Mouse (Mus musculus): ENCODE data around the gene Tmem63c. TPM values are rescaled to one million over a fixed set of nuclear protein-coding genes. Genes with fewer than 3 reads are reported as not detected.

Tmem63c gene
- polyA plus RNA-seq, 1 experiment from 2014 or later: not detected

- ChIA-PET CTCF (no interaction called here), POLR2A (no interaction called here)
- H3K27me3 ChIP-seq: peaks cover 64% of the 10 kb centered on the region
- TF ChIP-seq CTCF (IDR thresholded peaks at IDR 0.05): no peak
- ATAC-seq (no peak), DNase-seq (ENCODE audit: low read depth, low spot score) (no peak)
- in situ Hi-C loops (cut with MboI; ENCODE audit: low pct_unique_long_range_greater_than_20kb): no loop called here
Measured at GRCm38 (mm10) chr12:86986562-86986961, 34.6 kb upstream of the Tmem63c start.

- DNase-seq (ENCODE audit: low read depth, low spot score) (no peak), ATAC-seq (no peak)
- in situ Hi-C loops (cut with MboI; ENCODE audit: low pct_unique_long_range_greater_than_20kb): no loop called here
- peaks cover 69% of the 10 kb centered on the region for H3K27me3 ChIP-seq
- POLR2A ChIA-PET: no interaction called here
- TF ChIP-seq CTCF (IDR thresholded peaks at IDR 0.05): no peak
- CTCF ChIA-PET: no interaction called here
Measured at GRCm38 (mm10) chr12:86988227-86988626, 32.9 kb upstream of the Tmem63c start.

GRCm38 (mm10) chr12:86989378-86989777, 31.8 kb upstream of the Tmem63c start:
- peaks cover 66% of the 10 kb centered on the region for H3K27me3 ChIP-seq

GRCm38 (mm10) chr12:86989890-86990754, 31.0 kb upstream of the Tmem63c start, which contains the start of gene Zdhhc22:
TSS of gene Zdhhc22 (minus strand) at chr12:86990430.
- TF ChIP-seq CTCF (IDR thresholded peaks at IDR 0.05): no peak
- peaks cover 63% of the 10 kb centered on the region for H3K27me3 ChIP-seq
- in situ Hi-C loops (cut with MboI; ENCODE audit: low pct_unique_long_range_greater_than_20kb): no loop called here
- DNase-seq (ENCODE audit: low read depth, low spot score) (no peak), ATAC-seq (peak; percentile 31)
- ChIA-PET POLR2A (no interaction called here), CTCF (interaction anchor here (1.2 kb wide), 1 partner anchor 12 kb away, joined by 3 read pairs; no protein-coding TSS in a partner anchor)

More at GRCm38 (mm10) chr12:86989378-86989777, 31.8 kb upstream of the Tmem63c start:
- POLR2A ChIA-PET: no interaction called here
- TF ChIP-seq CTCF (IDR thresholded peaks at IDR 0.05): no peak
- ATAC-seq (no peak), DNase-seq (ENCODE audit: low read depth, low spot score) (no peak)
- in situ Hi-C loops (cut with MboI; ENCODE audit: low pct_unique_long_range_greater_than_20kb): no loop called here
- CTCF ChIA-PET: interaction anchor here (1.2 kb wide), 1 partner anchor 11 kb away, joined by 3 read pairs; no protein-coding TSS in a partner anchor

GRCm38 (mm10) chr12:86990755-86991110, 30.4 kb upstream of the Tmem63c start:
- no peak for ATAC-seq
- CTCF ChIA-PET: no interaction called here
- no peak for TF ChIP-seq CTCF (IDR thresholded peaks at IDR 0.05)
- DNase-seq (ENCODE audit: low read depth, low spot score): no peak
- in situ Hi-C loops (cut with MboI; ENCODE audit: low pct_unique_long_range_greater_than_20kb): no loop called here
- POLR2A ChIA-PET: no interaction called here
- H3K27me3 ChIP-seq: peaks cover 60% of the 10 kb centered on the region

- DNase-seq (ENCODE audit: low read depth, low spot score): no peak
- POLR2A ChIA-PET: no interaction called here
- H3K27me3 ChIP-seq: peaks cover 52% of the 10 kb centered on the region
- TF ChIP-seq CTCF (IDR thresholded peaks at IDR 0.05): no peak
- CTCF ChIA-PET: no interaction called here
- ATAC-seq: no peak
- in situ Hi-C loops (cut with MboI; ENCODE audit: low pct_unique_long_range_greater_than_20kb): no loop called here
Measured at GRCm38 (mm10) chr12:86994166-86994565, 27.0 kb upstream of the Tmem63c start.

- POLR2A ChIA-PET: no interaction called here
- no peak for TF ChIP-seq CTCF (IDR thresholded peaks at IDR 0.05)
Measured at GRCm38 (mm10) chr12:86994776-86995175, 26.4 kb upstream of the Tmem63c start.

GRCm38 (mm10) chr12:86995931-86996330, 25.2 kb upstream of the Tmem63c start:
- no peak for ATAC-seq
- CTCF ChIA-PET: no interaction called here
- no peak for TF ChIP-seq CTCF (IDR thresholded peaks at IDR 0.05)
- peaks cover 39% of the 10 kb centered on the region for H3K27me3 ChIP-seq
- POLR2A ChIA-PET: no interaction called here
- no peak for DNase-seq (ENCODE audit: low read depth, low spot score)
- in situ Hi-C loops (cut with MboI; ENCODE audit: low pct_unique_long_range_greater_than_20kb): no loop called here

More at GRCm38 (mm10) chr12:86994776-86995175, 26.4 kb upstream of the Tmem63c start:
- ATAC-seq: no peak
- peaks cover 46% of the 10 kb centered on the region for H3K27me3 ChIP-seq
- CTCF ChIA-PET: no interaction called here
- DNase-seq (ENCODE audit: low read depth, low spot score): no peak
- in situ Hi-C loops (cut with MboI; ENCODE audit: low pct_unique_long_range_greater_than_20kb): no loop called here

GRCm38 (mm10) chr12:86998699-86999098, 22.4 kb upstream of the Tmem63c start:
- DNase-seq (ENCODE audit: low read depth, low spot score): no peak
- ChIA-PET POLR2A (no interaction called here), CTCF (interaction anchor here (1.4 kb wide), 2 partner anchors 25 to 230 kb away, joined by 4 read pairs; no protein-coding TSS in a partner anchor)
- TF ChIP-seq CTCF (IDR thresholded peaks at IDR 0.05): peak; percentile 48
- no peak for ATAC-seq
- in situ Hi-C loops (cut with MboI; ENCODE audit: low pct_unique_long_range_greater_than_20kb): no loop called here
- H3K27me3 ChIP-seq: peaks cover 29% of the 10 kb centered on the region

- ATAC-seq (no peak), DNase-seq (ENCODE audit: low read depth, low spot score) (no peak)
- peaks cover 24% of the 10 kb centered on the region for H3K27me3 ChIP-seq
- ChIA-PET POLR2A (no interaction called here), CTCF (interaction anchor here (1.4 kb wide), 2 partner anchors 26 to 231 kb away, joined by 4 read pairs; no protein-coding TSS in a partner anchor)
- in situ Hi-C loops (cut with MboI; ENCODE audit: low pct_unique_long_range_greater_than_20kb): no loop called here
- TF ChIP-seq CTCF (IDR thresholded peaks at IDR 0.05): peak; percentile 55
Measured at GRCm38 (mm10) chr12:86999283-86999820, 21.8 kb upstream of the Tmem63c start.

- POLR2A ChIA-PET: no interaction called here
- ATAC-seq (no peak), DNase-seq (ENCODE audit: low read depth, low spot score) (no peak)
- H3K27me3 ChIP-seq: peaks cover 29% of the 10 kb centered on the region
- in situ Hi-C loops (cut with MboI; ENCODE audit: low pct_unique_long_range_greater_than_20kb): no loop called here
- no peak for TF ChIP-seq CTCF (IDR thresholded peaks at IDR 0.05)
- CTCF ChIA-PET: interaction anchor here (3.5 kb wide), 1 partner anchor 53 kb away, joined by 10 read pairs; no protein-coding TSS in a partner anchor
Measured at GRCm38 (mm10) chr12:87000151-87000839, 20.8 kb upstream of the Tmem63c start.

Data from Patski (cell line).